Mouse (Mus musculus) embryonic facial prominence, embryonic 11.5 days (tissue): ENCODE results near the gene Ush1g. TPM values are rescaled to one million over a fixed set of nuclear protein-coding genes. Genes with fewer than 3 reads are reported as not detected.

Experiments
- ATAC-seq: fragments of 200-750 bp; cut with Nextera tagmentation; replicated peaks from 2 replicates; pipeline ENCODE4 v1.8.0; 2017; ENCODE audit warnings: low read depth; ENCODE audit not compliant: insufficient number of reproducible peaks, low FRiP score, low TSS enrichment
- DNase-seq: peaks from one replicate; pipeline ENCODE4 v3.0.0-alpha.2; 2015; ENCODE audit warnings: low spot score
- H3K27ac ChIP-seq: fragments of 300-500 bp; sonication (generic); replicated peaks from 2 replicates; pipeline ENCODE4 v1.5.1; 2014; ENCODE audit warnings: mild to moderate bottlenecking, low read depth, low read length, control low read depth
- H3K27me3 ChIP-seq: fragments of 300-500 bp; sonication (generic); 2 replicates; pipeline ENCODE4 v1.6.1; 2014; ENCODE audit warnings: mild to moderate bottlenecking, low read length, moderate library complexity, mixed read lengths; ENCODE audit not compliant: control insufficient read depth, insufficient read depth
- H3K36me3 ChIP-seq: fragments of 300-500 bp; sonication (generic); replicated peaks from 2 replicates; pipeline ENCODE4 v1.6.1; 2014; ENCODE audit warnings: low read depth, mild to moderate bottlenecking, low read length, moderate library complexity, mixed read lengths; ENCODE audit not compliant: control insufficient read depth, insufficient read depth
- H3K4me1 ChIP-seq: fragments of 300-500 bp; sonication (generic); 2 replicates; pipeline ENCODE4 v1.6.1; 2014; ENCODE audit warnings: low read length, mixed read lengths; ENCODE audit not compliant: control insufficient read depth, insufficient read depth
- H3K4me2 ChIP-seq: fragments of 300-500 bp; sonication (generic); 2 replicates; pipeline ENCODE4 v1.6.1; 2014; ENCODE audit warnings: low read depth, mild to moderate bottlenecking, control low read depth, low read length, moderate library complexity
- H3K4me3 ChIP-seq: fragments of 300-500 bp; sonication (generic); 2 replicates; pipeline ENCODE4 v1.5.1; 2014; ENCODE audit warnings: low read depth, low read length, control low read depth
- H3K9ac ChIP-seq: fragments of 300-500 bp; sonication (generic); replicated peaks from 2 replicates; pipeline ENCODE4 v1.6.1; 2014; ENCODE audit warnings: mild to moderate bottlenecking, control low read depth, low read length
- H3K9me3 ChIP-seq: fragments of 300-500 bp; sonication (generic); replicated peaks from 2 replicates; pipeline ENCODE4 v1.6.1; 2016; ENCODE audit warnings: mild to moderate bottlenecking, low read length, inconsistent platforms, mixed read lengths; ENCODE audit not compliant: control insufficient read depth
- WGBS: fragments of 180-500 bp; shearing (Covaris S2); extraction: QIAGEN DNeasy Blood & Tissue Kit; methylation state at CpG from one replicate; pipeline ENCODE4 v1.1.7; 2014; 5-methylcytosine and 5-hydroxymethylcytosine counted together
- polyA plus RNA-seq: library from polyadenylated mRNA; unstranded; fragments of >200 nt; fragmentation: Nextera tagmentation; extraction: Ambion mirVana; gene quantifications from 2 replicates; pipeline ENCODE4 v1.2.1, GENCODE M21; 2014

Ush1g gene
- polyA plus RNA-seq, 1 experiment from 2014 or later = not detected

- no peaks in the 10 kb centered on the region for H3K4me1 ChIP-seq
Measured at GRCm38 (mm10) chr11:115285282-115285681, 36.6 kb downstream of the Ush1g start.

GRCm38 (mm10) chr11:115283891-115284620, 37.8 kb downstream of the Ush1g start:
- Histone ChIP-seq H3K4me3 (no peak overlapping the region), H3K27ac (no peak overlapping the region), H3K4me1 (no peaks in the 10 kb centered on the region), H3K4me2 (no peak overlapping the region), H3K9me3 (no peaks in the 10 kb centered on the region), H3K36me3 (no peaks in the 10 kb centered on the region), H3K27me3 (no peaks in the 10 kb centered on the region), H3K9ac (no peak overlapping the region)
- no peak for ATAC-seq
- no peak for DNase-seq
- 87% methylated on average over 12 of the region's 12 CpGs for WGBS

More at GRCm38 (mm10) chr11:115285282-115285681, 36.6 kb downstream of the Ush1g start:
- Histone ChIP-seq H3K4me2 (no peak overlapping the region), H3K27me3 (no peaks in the 10 kb centered on the region), H3K27ac (no peak overlapping the region), H3K9ac (no peak overlapping the region), H3K4me3 (no peak overlapping the region), H3K9me3 (no peaks in the 10 kb centered on the region), H3K36me3 (no peaks in the 10 kb centered on the region)
- DNase-seq (no peak), ATAC-seq (no peak)
- WGBS = 73% methylated on average over 4 of the region's 4 CpGs

- H3K9ac ChIP-seq = no peak overlapping the region
- no peak for ATAC-seq
- WGBS = 77% methylated on average over 9 of the region's 9 CpGs
Measured at GRCm38 (mm10) chr11:115283486-115283765, 38.4 kb downstream of the Ush1g start.

GRCm38 (mm10) chr11:115282723-115283485, 38.9 kb downstream of the Ush1g start:
- WGBS = 78% methylated on average over 8 of the region's 8 CpGs
- H3K4me3 ChIP-seq = no peak overlapping the region
- no peak overlapping the region for H3K4me2 ChIP-seq
- H3K4me1 ChIP-seq = no peaks in the 10 kb centered on the region
- H3K36me3 ChIP-seq = no peaks in the 10 kb centered on the region
- ATAC-seq (no peak), DNase-seq (no peak)
- H3K9me3 ChIP-seq = no peaks in the 10 kb centered on the region
- no peak overlapping the region for H3K27ac ChIP-seq
- H3K9ac ChIP-seq = no peak overlapping the region
- no peaks in the 10 kb centered on the region for H3K27me3 ChIP-seq

More at GRCm38 (mm10) chr11:115283486-115283765, 38.4 kb downstream of the Ush1g start:
- no peak overlapping the region for H3K4me2 ChIP-seq
- DNase-seq = no peak
- no peaks in the 10 kb centered on the region for H3K27me3 ChIP-seq
- H3K4me3 ChIP-seq = no peak overlapping the region
- no peaks in the 10 kb centered on the region for H3K36me3 ChIP-seq
- H3K9me3 ChIP-seq = no peaks in the 10 kb centered on the region
- no peaks in the 10 kb centered on the region for H3K4me1 ChIP-seq
- H3K27ac ChIP-seq = no peak overlapping the region

GRCm38 (mm10) chr11:115282295-115282694, 39.5 kb downstream of the Ush1g start:
- no peak overlapping the region for H3K4me3 ChIP-seq
- 72% methylated on average over 8 of the region's 8 CpGs for WGBS
- no peaks in the 10 kb centered on the region for H3K4me1 ChIP-seq
- H3K27me3 ChIP-seq = no peaks in the 10 kb centered on the region
- ATAC-seq (no peak), DNase-seq (no peak)
- H3K36me3 ChIP-seq = no peaks in the 10 kb centered on the region
- no peak overlapping the region for H3K9ac ChIP-seq
- no peak overlapping the region for H3K27ac ChIP-seq
- no peaks in the 10 kb centered on the region for H3K9me3 ChIP-seq
- no peak overlapping the region for H3K4me2 ChIP-seq

- H3K27ac ChIP-seq = no peak overlapping the region
- DNase-seq = no peak
- no peak for ATAC-seq
- H3K4me2 ChIP-seq = no peak overlapping the region
- 77% methylated on average over 1 of the region's 1 CpGs for WGBS
- no peaks in the 10 kb centered on the region for H3K27me3 ChIP-seq
- H3K9me3 ChIP-seq = no peaks in the 10 kb centered on the region
- H3K36me3 ChIP-seq = no peaks in the 10 kb centered on the region
- no peak overlapping the region for H3K4me3 ChIP-seq
- no peaks in the 10 kb centered on the region; the same call in none of the 2 replicates for H3K4me1 ChIP-seq
- no peak overlapping the region for H3K9ac ChIP-seq
Measured at GRCm38 (mm10) chr11:115279726-115280125, 42.1 kb downstream of the Ush1g start.

- no peaks in the 10 kb centered on the region for H3K9me3 ChIP-seq
- H3K9ac ChIP-seq = no peak overlapping the region
- H3K4me2 ChIP-seq = no peak overlapping the region
- DNase-seq (no peak), ATAC-seq (no peak)
- H3K4me3 ChIP-seq = no peak overlapping the region
- no peaks in the 10 kb centered on the region for H3K27me3 ChIP-seq
- 82% methylated on average over 6 of the region's 6 CpGs for WGBS
- no peaks in the 10 kb centered on the region for H3K36me3 ChIP-seq
- H3K27ac ChIP-seq = no peak overlapping the region
- H3K4me1 ChIP-seq = no peaks in the 10 kb centered on the region; the same call in none of the 2 replicates
Measured at GRCm38 (mm10) chr11:115278176-115278575, 43.7 kb downstream of the Ush1g start.

- ATAC-seq (no peak), DNase-seq (no peak)
- no peaks in the 10 kb centered on the region for H3K36me3 ChIP-seq
- no peaks in the 10 kb centered on the region; the same call in none of the 2 replicates for H3K4me1 ChIP-seq
- H3K27ac ChIP-seq = no peak overlapping the region
- H3K9me3 ChIP-seq = no peaks in the 10 kb centered on the region
- H3K4me2 ChIP-seq = peak overlapping the region; percentile 66
- H3K9ac ChIP-seq = peak overlapping the region; percentile 68
- no peaks in the 10 kb centered on the region for H3K27me3 ChIP-seq
- H3K4me3 ChIP-seq = peak overlapping the region; percentile 59
- WGBS = 18% methylated on average over 7 of the region's 7 CpGs
Measured at GRCm38 (mm10) chr11:115277604-115277975, 44.3 kb downstream of the Ush1g start.
